Mouse (Mus musculus) embryonic stem cell, embryonic (primary cell): ENCODE measurements around the gene Furin.

Experiments
- CTCF ChIA-PET, 4 experiments: fragments of 300-600 bp in 2 of 4; fragments of 350-600 bp in 2 of 4; sonication (Branson Sonifier 250); formaldehyde crosslinking; loops; one replicate each; lab custom pipeline; 2022; ENCODE audit warnings: inconsistent platforms in 2 of 4; lab: Charles Lee
- POLR2A ChIA-PET, 4 experiments: fragments of 300-600 bp in 2 of 4; fragments of 350-600 bp in 2 of 4; sonication (Branson Sonifier 250); formaldehyde crosslinking; loops; one replicate each; lab custom pipeline; 2022; ENCODE audit warnings: antibody characterized with exemption in 4 of 4, inconsistent platforms in 1 of 4; lab: Charles Lee

Furin gene

DNA sequence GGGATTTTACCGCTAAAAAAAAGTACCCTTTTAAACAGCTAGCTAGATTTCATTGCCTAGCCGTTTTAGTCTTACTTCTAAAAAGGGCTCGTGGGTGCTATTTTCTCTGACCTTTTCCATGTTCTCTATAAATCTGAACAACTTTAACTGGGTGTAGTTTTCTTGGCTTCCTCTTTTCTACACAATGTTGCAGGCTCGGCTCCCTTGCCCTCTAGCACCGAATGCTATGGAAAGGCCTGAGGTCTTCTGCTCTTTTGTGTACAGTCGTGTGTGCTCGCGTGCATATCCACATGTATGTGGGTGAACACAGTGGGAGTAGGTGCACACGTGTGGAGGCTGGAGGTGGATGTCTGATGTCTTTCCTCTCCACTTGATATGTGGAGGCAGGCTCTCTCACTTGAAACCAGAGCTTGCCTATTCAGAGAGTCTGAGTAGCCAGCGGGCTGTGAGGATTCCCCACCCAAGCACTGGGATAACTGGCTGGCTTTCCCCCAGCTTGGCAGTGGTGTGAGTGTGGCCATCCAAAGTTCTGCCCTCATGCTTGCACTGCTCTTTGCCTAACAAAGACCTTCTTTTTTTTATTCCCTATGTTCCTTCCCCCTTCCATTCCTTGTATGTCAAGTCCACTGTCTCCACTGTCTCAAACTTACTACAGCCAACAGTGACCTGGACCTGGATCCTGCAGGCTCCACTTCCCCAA lies 34.7 kb upstream of the Furin start:
- CTCF ChIA-PET: interaction anchor here in 2 of 4 experiments (0.9 to 2.9 kb wide), 4 partner anchors 16 to 111 kb away, joined by 3 to 16 read pairs (median 5); no protein-coding TSS in a partner anchor
- POLR2A ChIA-PET: interaction anchor here in 3 of 4 experiments (0.9 to 1.5 kb wide), 9 partner anchors 11 to 254 kb away, joined by 3 to 6 read pairs (median 4); partner anchors contain the start of genes Blm (in 1 of the 3) and Fes (in 1 of the 3)

- ChIA-PET POLR2A (interaction anchor here in 3 of 4 experiments (0.6 to 1.6 kb wide), 16 partner anchors 10 to 470 kb away, joined by 3 to 6 read pairs (median 3); partner anchors contain the start of gene Blm (in 1 of the 3)), CTCF (interaction anchor here (0.6 to 4.6 kb wide), 7 partner anchors 14 to 323 kb away, joined by 4 to 16 read pairs (median 5); no protein-coding TSS in a partner anchor)
These were observed 34.0 kb upstream of the Furin start for GRCm38 (mm10) chr7:80439032-80439760.

- ChIA-PET CTCF (interaction anchor here in 3 of 4 experiments (0.9 to 4.6 kb wide), 4 partner anchors 10 to 50 kb away, joined by 3 to 18 read pairs (median 10); no protein-coding TSS in a partner anchor), POLR2A (interaction anchor here in 3 of 4 experiments (0.6 to 2.4 kb wide), 7 partner anchors 8 to 306 kb away, joined by 3 to 7 read pairs (median 3); no protein-coding TSS in a partner anchor)
These were observed 31.3 kb upstream of the Furin start for GRCm38 (mm10) chr7:80436571-80436970.

DNA sequence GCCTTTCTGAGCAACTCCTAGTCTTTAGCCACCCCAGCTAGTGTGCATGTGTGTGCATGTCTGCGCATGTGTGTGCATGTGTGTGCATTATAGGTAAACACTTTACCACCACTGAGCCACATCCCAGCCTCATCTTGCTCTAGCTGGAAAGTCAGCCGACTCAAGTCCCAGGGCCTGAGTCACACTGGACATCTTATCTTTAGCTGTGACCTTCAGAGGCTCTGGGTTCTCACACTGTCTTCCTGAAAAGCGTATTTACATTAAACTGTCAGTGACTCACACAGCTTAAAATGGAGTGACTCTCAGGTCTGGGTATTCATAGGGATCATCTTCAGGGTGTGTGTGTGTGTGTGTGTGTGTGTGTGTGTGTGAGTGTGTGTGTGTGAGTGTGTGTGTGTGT lies 30.4 kb upstream of the Furin start:
- ChIA-PET CTCF (interaction anchor here (0.6 to 4.6 kb wide), 8 partner anchors 11 to 151 kb away, joined by 3 to 18 read pairs (median 4); no protein-coding TSS in a partner anchor), POLR2A (interaction anchor here (0.6 to 2.4 kb wide), 19 partner anchors 9 to 406 kb away, joined by 3 to 8 read pairs (median 4); partner anchors contain the start of genes Blm (in 1 of the 4) and Idh2 (in 1 of the 4))

- CTCF ChIA-PET: interaction anchor here in 1 of 4 experiments (2.6 kb wide), 1 partner anchor 52 kb away, joined by 5 read pairs; no protein-coding TSS in a partner anchor
These were observed 24.4 kb upstream of the Furin start for GRCm38 (mm10) chr7:80429661-80430060.

GRCm38 (mm10) chr7:80427730-80428129 lies 22.5 kb upstream of the Furin start:
- CTCF ChIA-PET: interaction anchor here in 2 of 4 experiments (0.6 to 3.9 kb wide), 4 partner anchors 24 to 72 kb away, joined by 3 to 42 read pairs (median 3); no protein-coding TSS in a partner anchor
- POLR2A ChIA-PET: interaction anchor here in 2 of 4 experiments (0.6 to 2.1 kb wide), 3 partner anchors 8 to 158 kb away, joined by 3 to 8 read pairs (median 3); partner anchors contain the start of gene Vps33b (in 1 of the 2)

More at GRCm38 (mm10) chr7:80429661-80430060, 24.4 kb upstream of the Furin start:
- POLR2A ChIA-PET: interaction anchor here in 3 of 4 experiments (0.6 to 2.1 kb wide), 6 partner anchors 9 to 59 kb away, joined by 3 to 8 read pairs (median 3); no protein-coding TSS in a partner anchor

- ChIA-PET POLR2A (interaction anchor here in 2 of 4 experiments (0.6 to 4.5 kb wide), 4 partner anchors 9 to 258 kb away, joined by 3 to 24 read pairs (median 4); no protein-coding TSS in a partner anchor), CTCF (interaction anchor here in 3 of 4 experiments (0.5 to 4.0 kb wide), 6 partner anchors 8 to 57 kb away, joined by 3 to 61 read pairs (median 5); no protein-coding TSS in a partner anchor)
These were observed 21.1 kb upstream of the Furin start for GRCm38 (mm10) chr7:80426363-80426762.

DNA sequence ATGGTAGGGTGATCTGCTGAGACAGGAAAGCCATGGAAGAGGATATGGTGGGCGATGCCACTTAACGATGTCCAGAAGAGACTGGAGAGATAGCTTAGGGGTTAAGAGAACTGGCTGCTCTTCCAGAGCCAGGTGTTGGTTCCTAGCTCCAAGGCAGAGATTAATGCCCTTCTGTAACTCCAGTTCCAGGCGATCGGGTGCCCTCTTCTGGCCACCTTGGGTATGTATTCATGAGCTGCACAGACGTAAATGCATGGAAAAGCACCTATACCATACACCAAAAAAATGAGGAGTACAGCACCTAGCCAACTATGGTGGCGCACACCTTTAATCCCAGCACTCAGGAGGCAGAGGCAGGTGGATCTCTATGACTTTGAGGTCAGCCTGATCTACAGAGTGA lies 19.5 kb upstream of the Furin start:
- CTCF ChIA-PET: interaction anchor here (0.5 to 4.0 kb wide), 67 partner anchors 8 to 638 kb away, joined by 3 to 61 read pairs (median 4); partner anchors contain the start of genes Furin (in 2 of the 4), Fes (in 1 of the 4), Hddc3 (in 1 of the 4) and Man2a2 (in 1 of the 4)
- POLR2A ChIA-PET: interaction anchor here in 3 of 4 experiments (0.7 to 4.5 kb wide), 23 partner anchors 9 to 162 kb away, joined by 3 to 26 read pairs (median 4); partner anchors contain the start of genes Blm (in 2 of the 3), Furin (in 2 of the 3), Fes (in 1 of the 3) and Rccd1 (in 1 of the 3)

GRCm38 (mm10) chr7:80422759-80423480 lies 17.7 kb upstream of the Furin start:
- ChIA-PET POLR2A (interaction anchor here (0.5 to 4.5 kb wide), 27 partner anchors 10 to 412 kb away, joined by 3 to 26 read pairs (median 3); partner anchors contain the start of genes Blm (in 1 of the 4), Fes (in 1 of the 4), Man2a2 (in 1 of the 4) and Rccd1 (in 1 of the 4)), CTCF (interaction anchor here in 2 of 4 experiments (1.0 to 4.0 kb wide), 6 partner anchors 17 to 282 kb away, joined by 3 to 61 read pairs (median 18); no protein-coding TSS in a partner anchor)

- ChIA-PET CTCF (interaction anchor here in 3 of 4 experiments (0.6 to 2.8 kb wide), 5 partner anchors 12 to 44 kb away, joined by 3 to 7 read pairs (median 4); no protein-coding TSS in a partner anchor), POLR2A (interaction anchor here in 3 of 4 experiments (0.6 to 2.8 kb wide), 10 partner anchors 9 to 1459 kb away, joined by 3 to 19 read pairs (median 4); partner anchors contain the start of gene Rccd1 (in 1 of the 3))
These were observed 16.3 kb upstream of the Furin start for GRCm38 (mm10) chr7:80421576-80421975.

- ChIA-PET CTCF (interaction anchor here in 3 of 4 experiments (0.6 to 2.8 kb wide), 7 partner anchors 22 to 43 kb away, joined by 3 to 7 read pairs (median 4); no protein-coding TSS in a partner anchor), POLR2A (interaction anchor here in 3 of 4 experiments (0.7 to 4.5 kb wide), 10 partner anchors 8 to 290 kb away, joined by 3 to 27 read pairs (median 6); partner anchors contain the start of genes Furin (in 1 of the 3) and Rccd1 (in 1 of the 3))
These were observed 15.3 kb upstream of the Furin start for GRCm38 (mm10) chr7:80420586-80420985.

- ChIA-PET CTCF (interaction anchor here (0.6 to 2.3 kb wide), 12 partner anchors 16 to 629 kb away, joined by 3 to 12 read pairs (median 4); partner anchors contain the start of gene Hddc3 (in 2 of the 4)), POLR2A (interaction anchor here in 3 of 4 experiments (0.6 to 4.5 kb wide), 34 partner anchors 9 to 1420 kb away, joined by 3 to 27 read pairs (median 4); partner anchors contain the start of genes Blm (in 2 of the 3), Furin (in 1 of the 3), Hddc3 (in 1 of the 3) and Zscan2 (in 1 of the 3))
These were observed 14.0 kb upstream of the Furin start for GRCm38 (mm10) chr7:80419278-80419677.

GRCm38 (mm10) chr7:80418036-80418435 lies 12.8 kb upstream of the Furin start:
- ChIA-PET CTCF (interaction anchor here in 2 of 4 experiments (1.4 to 2.3 kb wide), 2 partner anchors 38 to 75 kb away, joined by 3 to 7 read pairs; partner anchors contain the start of gene Hddc3 (in 1 of the 2)), POLR2A (interaction anchor here in 3 of 4 experiments (0.6 to 4.5 kb wide), 9 partner anchors 8 to 576 kb away, joined by 3 to 27 read pairs (median 5); partner anchors contain the start of genes Fes (in 1 of the 3) and Furin (in 1 of the 3))

DNA sequence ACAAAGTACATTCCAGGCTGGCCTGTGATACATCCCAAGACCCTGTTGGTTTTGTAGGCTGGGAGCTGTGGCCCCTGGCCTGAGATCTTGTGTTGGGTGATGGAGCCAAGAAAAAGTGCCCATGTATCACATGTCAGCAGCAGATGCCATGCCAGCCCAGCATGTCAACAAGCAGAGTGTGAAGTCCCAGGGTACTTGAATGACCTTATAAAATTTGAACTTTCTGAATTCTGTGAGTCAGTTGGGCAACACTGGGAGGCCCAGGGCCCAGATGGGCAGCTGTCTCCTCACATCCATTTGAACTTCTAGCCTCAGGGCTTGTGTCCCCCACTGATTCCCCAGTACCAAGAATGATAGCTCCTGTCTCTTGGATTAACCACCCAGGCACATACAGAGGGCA lies 12.4 kb upstream of the Furin start:
- ChIA-PET CTCF (no interaction called here), POLR2A (interaction anchor here in 3 of 4 experiments (0.6 to 4.5 kb wide), 7 partner anchors 13 to 576 kb away, joined by 3 to 27 read pairs (median 3); partner anchors contain the start of genes Blm (in 1 of the 3), Fes (in 1 of the 3) and Furin (in 1 of the 3))

DNA sequence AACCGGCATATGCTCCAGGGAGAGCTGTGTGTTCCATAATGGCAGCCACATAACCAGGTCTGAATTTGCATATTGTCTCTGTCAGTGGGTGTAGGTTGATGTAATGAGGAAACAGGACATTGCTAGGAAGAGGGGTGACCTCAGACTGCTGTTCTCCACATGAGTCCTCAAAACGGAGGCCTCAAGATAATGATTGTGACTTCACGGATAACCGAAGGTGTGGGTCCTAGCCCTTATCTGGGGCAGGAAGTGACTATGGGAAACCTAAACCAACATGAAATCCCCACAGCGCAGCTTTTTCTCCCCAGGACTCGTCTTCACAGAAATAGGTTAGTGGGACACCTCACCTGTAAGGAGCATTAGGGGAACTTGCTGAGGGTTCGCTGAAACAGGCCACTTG lies 11.7 kb upstream of the Furin start:
- POLR2A ChIA-PET: interaction anchor here in 1 of 4 experiments (1.4 to 4.5 kb wide), 2 partner anchors 12 to 118 kb away, joined by 3 to 27 read pairs; partner anchors contain the start of genes Blm and Furin
- CTCF ChIA-PET: interaction anchor here in 2 of 4 experiments (0.5 to 1.4 kb wide), 4 partner anchors 8 to 167 kb away, joined by 3 to 10 read pairs (median 3); no protein-coding TSS in a partner anchor
